Mouse (Mus musculus) layer of hippocampus, adult 18-20 months (tissue): ENCODE measurements around the gene Vmn2r49. TPM values are rescaled to one million over a fixed set of nuclear protein-coding genes. Genes with fewer than 3 reads are reported as not detected.
"Not testable (repeated sequence)": the region's sequence is repeated elsewhere in the genome, so short reads cannot be mapped to it uniquely, and the experiment has no call there.

Experiments used
- DNase-seq, 2 experiments: peaks; one replicate each; pipeline ENCODE4 v3.0.0; 2022; ENCODE audit warnings: low spot score in 2 of 2
- long read RNA-seq: library from polyadenylated mRNA; stranded (forward); transcript quantifications from one replicate; pipeline ENCODE4 v2.0.0, GENCODE M21; 2021
- total RNA-seq, 2 experiments: library from RNA; stranded (reverse); gene quantifications; 2 replicates each; pipeline ENCODE4 v1.2.3; 2021

Gene Vmn2r49
- total RNA-seq, result not detected
- long read RNA-seq, result 0 reads

- DNase-seq, result not testable (repeated sequence)
These were observed at the start of gene Vmn2r49 for GRCm38 (mm10) chr7:9992157-9992556. TSS of gene Vmn2r49 (minus strand) at chr7:9992257.

GRCm38 (mm10) chr7:9953485-9953884 lies 38.6 kb downstream of the Vmn2r49 start, which contains the start of gene Vmn2r48:
TSS of gene Vmn2r48 (minus strand) at chr7:9953585.
- DNase-seq, result not testable (repeated sequence)

Other genes with a start within 250 kb of the Vmn2r49 start
- not detected for gene Vmn2r46, start 221.7 kb downstream of the Vmn2r49 start, total RNA-seq
- gene Vmn2r47, start 150.9 kb downstream of the Vmn2r49 start, total RNA-seq, result not detected
- not detected for gene Vmn2r48, start 38.7 kb downstream of the Vmn2r49 start, total RNA-seq
- gene Vmn2r50, start 61.0 kb upstream of the Vmn2r49 start, total RNA-seq, result not detected
- gene Vmn2r51, start 113.5 kb upstream of the Vmn2r49 start, total RNA-seq, result not detected
- not detected for gene Vmn2r52, start 184.3 kb upstream of the Vmn2r49 start, total RNA-seq